Mouse (Mus musculus) lung, postnatal 0 days (tissue): ENCODE data around the gene Tekt1.

Experiments
- CTCF ChIP-seq: IDR thresholded peaks from 2 replicates; pipeline ENCODE4 v1.5.1; 2016; ENCODE audit warnings: antibody characterized with exemption, mild to moderate bottlenecking
- EP300 ChIP-seq: IDR thresholded peaks from 2 replicates; pipeline ENCODE4 v1.6.1; 2016; ENCODE audit warnings: antibody characterized with exemption, mild to moderate bottlenecking, control low read depth

DNA sequence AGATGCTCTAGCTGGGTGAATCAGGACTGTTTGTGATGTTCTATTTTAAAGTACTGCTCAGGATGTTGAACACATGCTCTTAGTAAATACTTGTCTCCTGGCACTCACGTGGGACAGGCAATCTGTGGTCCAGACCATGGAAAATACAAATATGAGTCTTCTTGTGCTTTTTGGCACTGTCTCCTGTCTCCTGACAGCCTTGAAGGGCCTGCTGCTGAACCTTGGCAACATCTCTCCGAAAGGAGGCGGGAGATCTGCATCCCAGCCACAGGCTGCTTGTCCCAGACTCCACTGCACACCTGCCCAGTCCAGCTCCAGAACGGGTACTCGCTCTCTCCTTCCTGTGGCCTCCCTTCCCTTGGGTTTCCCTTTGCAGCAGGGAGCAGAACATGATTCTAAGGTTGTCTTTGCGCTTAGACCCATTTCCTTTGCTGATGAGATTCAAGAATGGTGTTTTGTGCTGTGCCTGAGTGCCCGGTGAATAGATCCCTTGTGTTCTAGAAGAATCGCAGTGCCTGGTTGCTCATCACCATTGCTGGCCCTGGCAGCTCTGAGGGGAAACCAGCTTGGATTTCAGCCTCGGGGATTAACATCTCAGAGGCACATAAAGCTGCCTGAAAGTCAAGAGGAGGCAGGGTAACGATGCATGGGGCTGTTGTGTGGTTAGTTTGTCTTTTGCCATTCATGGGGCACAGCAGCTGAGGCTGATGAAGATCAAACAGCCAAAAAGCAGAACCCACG, 5.9 kb upstream of the Tekt1 start:
- TF ChIP-seq CTCF (no peak), EP300 (no peak)
